Mouse (Mus musculus): ENCODE results near the gene Mbnl2. TPM values are rescaled to one million over a fixed set of nuclear protein-coding genes. Genes with fewer than 3 reads are reported as not detected.

Gene Mbnl2
- total and polyA plus RNA-seq, 3 experiments: 5.6 to 8.6 TPM; not detected in 1

DNA sequence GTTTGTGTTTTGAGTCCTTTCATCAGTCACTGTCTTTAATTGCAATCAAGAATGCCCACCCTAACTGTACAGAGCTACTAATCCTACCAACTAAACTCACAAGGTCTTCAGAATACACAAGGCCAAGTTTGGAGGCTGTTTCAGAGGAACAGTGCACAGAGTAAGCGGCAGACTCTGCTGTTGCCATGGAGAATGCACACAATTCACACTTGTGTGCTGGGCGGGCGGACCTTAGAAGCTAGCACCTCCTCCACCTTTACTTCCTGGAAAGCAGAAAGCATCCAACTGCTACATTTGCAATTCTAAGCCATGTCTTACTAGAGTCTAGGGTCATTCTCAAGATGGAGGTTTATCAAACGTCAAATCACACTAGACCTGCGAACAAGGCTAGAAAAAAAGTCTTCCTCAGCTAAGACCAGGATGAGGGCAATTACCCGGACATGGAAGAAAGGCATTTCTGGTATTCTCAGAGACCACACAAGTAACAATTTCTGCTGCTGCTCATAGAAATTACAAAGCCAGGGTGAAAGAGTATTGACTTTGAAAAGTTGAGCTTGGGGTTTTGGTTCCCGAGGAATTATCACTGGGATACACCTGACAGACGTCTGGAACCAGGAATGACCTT is 30.3 kb upstream of the Mbnl2 start:
- no peaks in the 10 kb centered on the region for H3K9me3 ChIP-seq (replicated peaks; ENCODE audit: insufficient read depth, low read length)
- no peak overlapping the region for H3K4me3 ChIP-seq (ENCODE audit: control insufficient read depth in 1 of 2, insufficient read depth in 1 of 2, low read depth in 2 of 2, low read length in 2 of 2)
- no peak for TF ChIP-seq POLR2AphosphoS5 (IDR thresholded peaks at IDR 0.05; ENCODE audit: borderline replicate concordance, low read depth, low read length)
- TF ChIP-seq TAL1 (IDR thresholded peaks at IDR 0.05; ENCODE audit: low read length): no peak
- TF ChIP-seq MYB (IDR thresholded peaks at IDR 0.05; ENCODE audit: low read depth, low read length): no peak
- TF ChIP-seq SIN3A (IDR thresholded peaks at IDR 0.05; ENCODE audit: low read length): no peak
- TF ChIP-seq E2F4 (IDR thresholded peaks at IDR 0.05; ENCODE audit: borderline replicate concordance, low read depth, low read length): no peak
- no peak for TF ChIP-seq KAT2A (conservative IDR thresholded peaks at IDR 0.05; ENCODE audit: low read depth, low read length)
- no peak for TF ChIP-seq NRF1 (IDR thresholded peaks at IDR 0.05; ENCODE audit: insufficient read depth, low read depth, low read length, poor library complexity, severe bottlenecking)
- TF ChIP-seq TBP (IDR thresholded peaks at IDR 0.05; ENCODE audit: low read depth, low read length): no peak
- TF ChIP-seq JUND (IDR thresholded peaks at IDR 0.05; ENCODE audit: low read depth, low read length): no peak
- no peak for TF ChIP-seq HCFC1 (IDR thresholded peaks at IDR 0.05; ENCODE audit: low read depth, low read length)
- TF ChIP-seq POLR2A (IDR thresholded peaks at IDR 0.05; ENCODE audit: control insufficient read depth in 1 of 2, insufficient read depth in 1 of 2, low read depth in 1 of 2, low read length in 2 of 2, poor library complexity in 1 of 2): no peak
- H3K9ac ChIP-seq (ENCODE audit: control insufficient read depth, low read depth, low read length, poor library complexity, severe bottlenecking): no peak overlapping the region
- H3K36me3 ChIP-seq (ENCODE audit: control insufficient read depth in 1 of 2, insufficient read depth in 2 of 2, low read length in 2 of 2): no peaks in the 10 kb centered on the region
- H3K79me2 ChIP-seq (ENCODE audit: control insufficient read depth, insufficient read depth, low read length, poor library complexity): no peaks in the 10 kb centered on the region
- no peak overlapping the region for H3K27ac ChIP-seq (ENCODE audit: control insufficient read depth, low read depth, low read length)
- no peak for DNase-seq (ENCODE audit: low read depth, low spot score)
- H3K4me1 ChIP-seq (ENCODE audit: control insufficient read depth in 1 of 2, insufficient read depth in 2 of 2, low read length in 2 of 2): no peaks in the 10 kb centered on the region; a peak in 1 of 4 replicates
- H3K27me3 ChIP-seq (ENCODE audit: control insufficient read depth in 1 of 2, insufficient read depth in 2 of 2, low read length in 2 of 2): no peaks in the 10 kb centered on the region

DNA sequence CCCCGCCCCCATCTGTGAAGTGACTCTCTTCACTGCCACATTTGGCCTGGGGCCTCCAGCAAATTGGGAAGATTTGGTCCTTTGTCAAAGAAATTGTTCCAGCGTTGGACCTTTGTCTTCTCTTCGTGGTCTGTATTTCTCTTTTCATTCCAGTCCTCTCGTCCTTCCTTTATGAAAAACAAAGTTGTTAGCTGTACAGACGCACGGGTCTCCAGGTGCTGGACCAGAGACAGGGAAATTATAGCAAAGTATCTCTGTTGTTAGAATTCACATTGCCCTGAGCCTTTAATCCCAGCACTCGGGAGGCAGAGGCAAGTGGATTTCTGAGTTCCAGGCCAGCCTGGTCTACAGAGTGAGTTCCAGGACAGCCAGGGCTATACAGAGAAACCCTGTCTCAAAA is 22.1 kb upstream of the Mbnl2 start:
- Histone ChIP-seq H3K79me2 (ENCODE audit: control insufficient read depth, insufficient read depth, low read length, poor library complexity) (no peaks in the 10 kb centered on the region), H3K27me3 (ENCODE audit: control insufficient read depth in 1 of 2, insufficient read depth in 2 of 2, low read length in 2 of 2) (no peaks in the 10 kb centered on the region), H3K36me3 (ENCODE audit: control insufficient read depth in 1 of 2, insufficient read depth in 2 of 2, low read length in 2 of 2) (no peaks in the 10 kb centered on the region), H3K4me3 (ENCODE audit: control insufficient read depth in 1 of 2, insufficient read depth in 1 of 2, low read depth in 2 of 2, low read length in 2 of 2) (no peak overlapping the region), H3K9me3 (replicated peaks; ENCODE audit: insufficient read depth, low read length) (no peaks in the 10 kb centered on the region), H3K4me1 (ENCODE audit: control insufficient read depth in 1 of 2, insufficient read depth in 2 of 2, low read length in 2 of 2) (no peaks in the 10 kb centered on the region), H3K27ac (ENCODE audit: control insufficient read depth, low read depth, low read length) (no peak overlapping the region), H3K9ac (ENCODE audit: control insufficient read depth, low read depth, low read length, poor library complexity, severe bottlenecking) (no peak overlapping the region)
- no peak for TF ChIP-seq MEF2A (IDR thresholded peaks at IDR 0.05; ENCODE audit: extremely low read depth, insufficient replicate concordance, low read depth, low read length, poor library complexity, severe bottlenecking)
- no peak for TF ChIP-seq ZC3H11A (IDR thresholded peaks at IDR 0.05; ENCODE audit: low read depth, low read length)
- no peak for TF ChIP-seq POLR2A (IDR thresholded peaks at IDR 0.05; ENCODE audit: control insufficient read depth in 1 of 2, insufficient read depth in 1 of 2, low read depth in 1 of 2, low read length in 2 of 2, poor library complexity in 1 of 2)
- TF ChIP-seq TBP (IDR thresholded peaks at IDR 0.05; ENCODE audit: low read depth, low read length): no peak
- TF ChIP-seq SIN3A (IDR thresholded peaks at IDR 0.05; ENCODE audit: low read length): no peak
- TF ChIP-seq KAT2A (conservative IDR thresholded peaks at IDR 0.05; ENCODE audit: low read depth, low read length): no peak
- TF ChIP-seq HCFC1 (IDR thresholded peaks at IDR 0.05; ENCODE audit: low read depth, low read length): no peak
- no peak for TF ChIP-seq MXI1 (IDR thresholded peaks at IDR 0.05; ENCODE audit: low read depth, low read length)
- TF ChIP-seq ZMIZ1 (IDR thresholded peaks at IDR 0.05; ENCODE audit: low read depth, low read length): no peak
- TF ChIP-seq MAZ (IDR thresholded peaks at IDR 0.05; ENCODE audit: low read depth, low read length): no peak
- TF ChIP-seq USF1 (IDR thresholded peaks at IDR 0.05; ENCODE audit: low read depth, low read length): no peak
- TF ChIP-seq MYC (IDR thresholded peaks at IDR 0.05; ENCODE audit: low read depth, low read length): no peak
- TF ChIP-seq RCOR1 (IDR thresholded peaks at IDR 0.05; ENCODE audit: low read depth, low read length): no peak
- no peak for TF ChIP-seq ELF1 (IDR thresholded peaks at IDR 0.05; ENCODE audit: low read depth, low read length)
- no peak for TF ChIP-seq TCF12 (IDR thresholded peaks at IDR 0.05; ENCODE audit: low read depth, low read length)
- no peak for TF ChIP-seq ZNF384 (IDR thresholded peaks at IDR 0.05; ENCODE audit: low read depth, low read length)
- no peak for TF ChIP-seq MYB (IDR thresholded peaks at IDR 0.05; ENCODE audit: low read depth, low read length)
- DNase-seq (ENCODE audit: low read depth, low spot score): no peak

Data from MEL (cell line).